Mouse (Mus musculus) brain, adult 2 months (tissue): ENCODE results near the gene Bax.
A peak's percentile ranks its signal among the peaks of the same experiment; 100 is the strongest.

Experiments used
- DNase-seq: peaks from one replicate; pipeline ENCODE4 v3.0.0; 2011; ENCODE audit warnings: low read depth, low spot score

Bax gene

DNA sequence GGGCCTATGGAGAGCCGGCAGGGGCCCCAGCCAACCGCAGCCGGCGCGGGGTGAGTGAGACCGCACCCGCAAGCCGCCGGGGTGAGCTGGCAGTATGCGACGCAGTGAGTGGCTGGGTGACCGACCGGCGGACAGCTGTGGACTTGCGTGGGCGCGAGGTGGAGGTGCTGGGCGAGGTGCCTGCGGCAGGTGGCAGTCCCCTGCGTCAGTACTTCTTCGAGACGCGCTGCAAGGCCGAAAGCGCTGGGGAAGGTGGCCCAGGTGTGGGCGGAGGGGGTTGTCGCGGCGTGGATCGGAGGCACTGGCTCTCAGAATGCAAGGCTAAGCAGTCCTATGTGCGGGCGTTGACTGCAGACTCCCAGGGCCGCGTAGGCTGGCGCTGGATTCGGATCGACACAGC lies 51.1 kb downstream of the Bax start:
- DNase-seq, result peak; percentile 51

DNA sequence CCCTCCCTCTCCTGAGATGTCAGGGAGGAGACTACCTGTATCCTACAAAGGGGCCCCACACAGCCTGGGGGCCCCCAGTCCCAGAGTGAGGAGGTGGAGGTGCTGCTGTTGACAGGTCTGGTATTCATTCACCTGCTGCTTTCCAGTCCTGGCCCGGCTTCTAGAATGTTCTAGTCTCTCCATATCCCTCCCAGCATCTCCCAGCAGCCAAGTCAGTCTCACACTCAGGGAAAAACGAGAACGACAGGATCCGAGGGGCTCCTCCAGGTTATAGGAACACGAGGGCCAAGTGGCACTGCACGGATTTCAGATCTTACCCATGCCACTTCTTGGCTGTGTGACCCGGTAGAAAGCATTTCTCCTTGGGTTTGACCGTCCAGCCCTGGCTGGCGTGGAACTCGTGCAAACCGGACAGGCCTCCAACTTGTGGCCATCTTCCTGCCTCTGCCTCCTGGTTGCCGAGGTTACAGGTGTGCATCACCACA lies 51.9 kb downstream of the Bax start:
- DNase-seq, result no peak

DNA sequence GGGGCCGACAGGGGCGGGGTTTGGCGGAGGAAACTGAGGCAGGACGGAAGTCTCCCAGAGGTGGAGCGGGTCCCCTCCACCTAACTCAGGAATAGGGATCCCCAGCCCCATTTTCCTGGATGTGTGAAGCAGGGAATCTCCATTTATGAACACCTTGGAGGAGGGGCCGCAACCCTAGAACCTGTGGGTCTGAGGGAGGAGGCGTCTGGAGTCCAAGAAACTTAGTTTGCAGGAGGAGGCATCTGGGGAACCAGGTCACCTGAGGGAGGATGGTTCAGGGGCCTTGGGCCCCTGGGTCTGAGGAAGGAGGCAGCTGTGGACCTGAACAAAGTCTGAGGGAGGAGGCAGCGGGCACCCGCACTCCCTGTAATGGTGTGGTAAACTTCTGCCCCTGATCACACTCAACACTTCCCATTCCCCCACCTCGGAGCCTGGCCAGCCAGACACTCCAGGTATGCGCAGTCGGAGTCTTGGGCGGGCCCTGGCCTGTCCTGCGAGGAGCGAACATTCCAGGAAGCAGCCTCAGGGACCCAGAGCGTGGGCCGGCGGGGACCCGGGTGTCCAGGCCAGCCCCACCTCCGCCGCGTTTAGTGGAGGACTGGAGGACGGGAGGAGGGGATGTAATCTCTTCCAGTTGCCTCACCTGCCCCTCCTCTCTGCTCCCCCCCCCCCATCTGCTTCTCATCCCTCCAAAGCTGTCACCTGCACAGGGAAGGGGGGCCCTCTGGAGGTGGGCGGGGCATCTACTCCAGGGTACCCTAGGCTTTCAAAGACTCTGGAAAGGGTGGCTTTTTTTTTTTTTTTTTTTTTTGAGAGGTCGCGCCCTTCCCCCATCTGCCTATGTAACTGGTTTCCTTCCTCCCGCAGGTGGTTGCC lies 52.6 kb downstream of the Bax start:
- no peak for DNase-seq

DNA sequence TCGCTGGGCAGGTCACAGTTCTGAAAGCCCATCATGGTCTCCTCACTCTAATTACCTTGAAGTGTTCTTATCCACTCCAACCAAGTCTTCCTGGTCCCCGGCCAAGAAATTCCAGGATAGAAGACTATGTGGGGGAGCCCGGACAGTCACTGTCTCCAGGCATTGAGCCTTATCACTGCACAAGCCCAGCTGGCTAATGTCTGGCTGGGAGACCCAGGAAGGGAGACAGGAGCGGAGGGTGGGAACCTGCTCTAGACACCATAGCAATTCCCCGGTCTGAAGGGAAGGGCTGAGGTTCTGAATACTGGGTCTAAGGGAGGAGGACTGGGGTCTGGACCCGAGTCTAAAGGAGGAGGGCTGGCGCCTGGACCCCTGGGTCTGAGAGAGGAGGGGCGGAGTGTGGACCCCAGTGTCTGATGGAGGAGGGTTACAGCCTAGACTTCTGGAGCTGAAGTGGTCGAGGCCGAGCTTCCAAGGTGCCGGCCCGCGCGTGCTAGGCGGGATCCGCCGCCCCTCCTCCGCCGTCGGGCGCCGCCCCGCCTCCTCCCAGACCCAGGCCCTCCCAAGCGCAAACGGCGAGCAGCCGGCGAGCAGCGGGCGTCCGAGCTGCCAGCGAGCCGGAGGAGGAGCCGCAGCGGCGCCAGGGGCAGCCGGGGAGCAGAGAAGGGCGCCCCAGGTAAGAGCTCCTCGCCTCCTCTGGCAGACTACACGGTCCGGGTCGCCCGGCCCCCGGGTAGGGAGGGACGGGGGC lies 53.4 kb downstream of the Bax start, which contains the start of gene Ntf5:
Gene Ntf5, plus strand, starts transcription at position 583 of the 751 bp plus-strand sequence.
- DNase-seq, result no peak

DNA sequence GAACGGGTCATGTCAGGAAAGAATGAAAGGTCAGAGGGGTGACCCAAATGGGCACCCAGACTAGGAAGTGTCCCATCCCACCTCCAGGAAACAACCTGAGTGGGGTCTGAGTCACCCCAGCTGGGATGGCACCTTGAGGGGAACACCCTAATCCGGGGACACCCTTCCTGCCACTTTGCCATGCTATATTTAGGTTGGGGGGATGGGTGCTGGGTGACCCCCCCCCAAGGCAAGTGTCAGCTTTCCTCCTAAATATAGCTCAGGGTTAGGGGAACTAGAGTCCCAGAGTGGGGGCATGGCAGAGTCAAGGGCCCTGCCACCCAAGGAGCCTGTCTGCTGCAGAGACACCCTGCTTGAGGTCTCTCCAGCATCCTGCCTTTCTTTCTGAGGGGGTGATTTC lies 54.3 kb downstream of the Bax start:
- no peak for DNase-seq
